Mouse (Mus musculus) bone marrow macrophage, adult 2 months (primary cell): Measurements from ENCODE around the gene Ptpn12.

Experiments
- CTCF ChIP-seq: IDR thresholded peaks from 2 replicates; pipeline ENCODE4 v1.5.1; 2012; ENCODE audit warnings: low read depth, mild to moderate bottlenecking, low read length, moderate library complexity
- POLR2A ChIP-seq: IDR thresholded peaks from 2 replicates; pipeline ENCODE4 v1.6.1; 2012; ENCODE audit warnings: mild to moderate bottlenecking, low read depth, low read length, borderline replicate concordance

DNA sequence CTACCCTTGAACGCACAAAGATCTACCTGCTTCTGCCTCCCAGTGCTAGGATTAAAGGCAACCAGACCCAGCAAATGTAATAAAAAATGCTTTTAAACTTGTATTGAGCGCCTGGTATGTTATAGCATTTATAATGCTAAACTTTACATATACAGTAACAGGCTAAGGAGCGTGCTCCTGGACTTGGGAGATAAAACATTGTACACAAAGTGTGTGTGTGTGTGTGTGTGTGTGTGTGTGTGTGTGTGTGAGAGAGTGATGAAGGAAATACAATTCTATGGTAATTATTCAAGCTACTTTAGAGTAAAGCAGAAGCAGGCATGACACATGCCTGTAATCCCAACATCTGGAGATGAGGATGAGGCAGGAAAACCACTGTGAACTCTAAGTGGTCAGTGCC is 99.4 kb downstream of the Ptpn12 start, which contains the start of gene Rsbn1l:
- TF ChIP-seq POLR2A = no peak
- TF ChIP-seq CTCF = no peak
